Mouse (Mus musculus): Measurements from ENCODE around the gene Gm44503. TPM values are rescaled to one million over a fixed set of nuclear protein-coding genes. Genes with fewer than 3 reads are reported as not detected.

Gene Gm44503
- polyA plus RNA-seq, 1 experiment from 2014 or later: 0.18 TPM

DNA sequence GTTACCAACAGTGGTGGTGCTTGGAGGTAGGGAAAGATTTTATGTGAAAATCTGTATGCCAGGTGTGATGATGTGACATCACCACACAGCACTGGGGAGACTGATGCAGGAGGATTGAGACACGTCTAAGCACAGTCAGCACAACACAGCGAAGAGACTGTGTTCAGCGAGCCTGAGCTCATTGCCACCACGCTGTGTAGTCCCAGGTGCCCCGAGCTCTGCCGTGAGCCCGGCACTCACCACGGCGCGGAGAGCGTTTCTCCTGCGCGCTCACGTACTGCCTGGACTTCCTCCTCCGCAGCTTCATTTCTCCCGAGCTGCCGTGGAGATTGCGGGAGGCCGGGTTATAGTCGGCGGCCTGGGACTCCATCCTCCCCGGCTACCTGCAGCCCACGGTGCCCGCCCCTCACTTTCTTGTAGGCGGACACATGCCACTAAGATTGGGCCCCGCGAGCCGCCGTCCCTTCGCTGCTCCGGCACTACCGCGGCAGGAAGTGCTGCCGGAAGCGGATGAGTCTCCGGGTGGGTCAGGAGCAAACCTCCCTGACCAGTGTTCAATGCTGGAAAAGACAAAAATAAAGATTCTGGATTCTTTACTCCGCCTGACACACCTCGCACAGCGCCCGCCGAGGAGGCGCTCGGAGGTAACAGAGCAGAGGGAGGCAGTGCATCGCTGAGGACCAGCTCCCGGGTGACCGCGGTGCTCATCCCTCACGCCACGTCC is 80.7 kb downstream of the Gm44503 start:
- no peaks in the 10 kb centered on the region for H3K27me3 ChIP-seq (ENCODE audit: control insufficient read depth, insufficient read depth, low read length)
- no peaks in the 10 kb centered on the region for H3K36me3 ChIP-seq (replicated peaks; ENCODE audit: control insufficient read depth, insufficient read depth, low read depth, low read length)
- DNase-seq (ENCODE audit: low spot score) (peak; percentile 95), ATAC-seq (replicated peaks; ENCODE audit: insufficient number of reproducible peaks, low FRiP score, low TSS enrichment, low read depth) (peak; percentile 84)
- under 1% methylated on average over 49 of the region's 49 CpGs for WGBS
- peak overlapping the region; percentile 46 for H3K4me2 ChIP-seq (ENCODE audit: low read depth, low read length)
- H3K9ac ChIP-seq (replicated peaks; ENCODE audit: low read length): peak overlapping the region; percentile 86
- H3K4me1 ChIP-seq (ENCODE audit: control insufficient read depth, insufficient read depth, low read length): peaks cover 4% of the 10 kb centered on the region; the same call in 1 of the 2 replicates
- H3K4me3 ChIP-seq (ENCODE audit: low read depth, low read length): peak overlapping the region; percentile 78
- H3K9me3 ChIP-seq (replicated peaks; ENCODE audit: control insufficient read depth, low read length): no peaks in the 10 kb centered on the region
- peak overlapping the region; percentile 59; the same call in 1 of the 2 replicates for H3K27ac ChIP-seq (replicated peaks; ENCODE audit: low read depth, low read length)

DNA sequence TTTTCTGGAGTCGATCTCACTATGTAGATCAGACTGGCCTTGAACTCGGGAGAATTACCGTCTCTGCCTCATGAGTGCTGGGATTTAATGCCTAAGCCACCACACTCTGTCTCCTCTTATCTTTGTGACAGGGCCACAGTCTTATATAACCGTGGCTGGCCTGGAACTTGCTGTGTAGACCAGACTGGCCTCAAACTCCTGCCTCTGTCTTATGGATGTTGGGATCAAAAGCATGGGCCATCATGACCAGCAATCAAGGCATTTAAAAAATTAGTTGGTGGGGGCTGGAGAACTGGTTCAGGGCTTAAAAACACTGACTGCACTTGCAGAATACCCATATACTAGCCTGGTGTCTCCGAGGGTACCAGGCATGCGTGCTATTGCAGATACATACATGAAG is 81.4 kb downstream of the Gm44503 start, which contains the start of gene Pigb:
Gene Pigb (minus strand): TSS at position 299 of the 400 bp plus-strand sequence.
- no peak for ATAC-seq (replicated peaks; ENCODE audit: insufficient number of reproducible peaks, low FRiP score, low TSS enrichment, low read depth)

DNA sequence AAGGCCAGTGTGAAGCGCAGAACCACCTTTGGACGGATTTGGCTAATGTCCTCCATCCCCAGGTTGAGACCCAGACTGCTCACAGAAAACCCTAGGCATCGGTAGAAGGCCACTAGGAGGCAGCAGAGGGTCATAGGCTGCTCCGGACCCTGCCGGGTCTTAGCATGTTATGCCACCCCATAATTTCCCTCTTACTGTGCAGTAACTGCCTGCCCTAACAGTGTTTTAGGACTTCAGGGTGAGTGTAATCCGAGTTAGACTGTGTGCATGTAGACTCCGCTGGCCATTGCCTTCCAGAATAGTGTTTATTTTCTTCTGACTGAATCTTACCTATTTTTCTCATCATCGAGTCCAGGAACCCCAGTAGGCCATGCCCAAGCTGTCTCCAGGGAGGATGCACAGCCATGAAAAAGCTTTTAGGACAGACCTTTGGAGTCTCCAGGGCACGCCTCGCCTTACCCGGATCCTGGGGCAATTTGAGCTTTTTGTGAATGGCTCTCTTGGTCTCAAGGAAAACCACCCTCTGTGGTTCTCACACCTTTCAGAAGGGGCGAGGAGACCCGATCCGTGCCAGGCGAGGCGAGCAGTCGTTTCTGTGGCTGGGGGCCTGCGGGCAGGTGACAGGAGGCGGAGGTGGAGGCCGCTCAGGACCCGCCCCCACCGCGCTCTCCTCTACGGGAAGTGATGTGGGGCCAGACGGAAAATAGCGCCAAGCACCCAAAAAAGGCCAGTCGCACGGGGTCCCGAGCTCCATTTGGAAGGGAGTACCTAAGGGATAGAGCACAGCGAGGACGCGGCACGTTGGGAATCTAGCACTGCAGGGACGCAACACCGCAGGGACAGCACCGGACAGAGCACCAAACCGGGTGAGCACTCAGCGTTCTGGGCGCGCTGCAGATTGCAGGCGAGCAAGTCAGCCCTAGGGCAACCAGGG is 85.8 kb downstream of the Gm44503 start, which contains the start of gene Rab27a:
Gene Rab27a (plus strand): TSS at position 709 of the 934 bp plus-strand sequence.
- ATAC-seq (replicated peaks; ENCODE audit: insufficient number of reproducible peaks, low FRiP score, low TSS enrichment, low read depth) (peak; percentile 63), DNase-seq (ENCODE audit: low spot score) (peak; percentile 93)
- H3K4me1 ChIP-seq (ENCODE audit: control insufficient read depth, insufficient read depth, low read length): peaks cover 4% of the 10 kb centered on the region; the same call in 1 of the 2 replicates
- no peaks in the 10 kb centered on the region for H3K27me3 ChIP-seq (ENCODE audit: control insufficient read depth, insufficient read depth, low read length)
- peak within 1 kb of the TSS; percentile 41 for H3K4me3 ChIP-seq (ENCODE audit: low read depth, low read length)
- H3K9me3 ChIP-seq (replicated peaks; ENCODE audit: control insufficient read depth, low read length): no peaks in the 10 kb centered on the region; the same call in 1 of the 2 replicates
- H3K27ac ChIP-seq (replicated peaks; ENCODE audit: low read depth, low read length): no peak within 1 kb of the TSS
- H3K9ac ChIP-seq (replicated peaks; ENCODE audit: low read length): peak within 1 kb of the TSS; percentile 51
- H3K36me3 ChIP-seq (replicated peaks; ENCODE audit: control insufficient read depth, insufficient read depth, low read depth, low read length): no peaks in the 10 kb centered on the region
- peak within 1 kb of the TSS; percentile 87 for H3K4me2 ChIP-seq (ENCODE audit: low read depth, low read length)
- 1% methylated on average over 41 of the region's 41 CpGs for WGBS

More for the DNA sequence above, 81.4 kb downstream of the Gm44503 start, which contains the start of gene Pigb:
- H3K9ac ChIP-seq (replicated peaks; ENCODE audit: low read length): peak within 1 kb of the TSS; percentile 86
- H3K4me1 ChIP-seq (ENCODE audit: control insufficient read depth, insufficient read depth, low read length): peaks cover 4% of the 10 kb centered on the region; the same call in 1 of the 2 replicates
- H3K36me3 ChIP-seq (replicated peaks; ENCODE audit: control insufficient read depth, insufficient read depth, low read depth, low read length): no peaks in the 10 kb centered on the region
- H3K27me3 ChIP-seq (ENCODE audit: control insufficient read depth, insufficient read depth, low read length): no peaks in the 10 kb centered on the region
- peak within 1 kb of the TSS; percentile 59; the same call in 1 of the 2 replicates for H3K27ac ChIP-seq (replicated peaks; ENCODE audit: low read depth, low read length)
- H3K4me2 ChIP-seq (ENCODE audit: low read depth, low read length): peak within 1 kb of the TSS; percentile 46
- 30% methylated on average over 6 of the region's 6 CpGs for WGBS
- DNase-seq (ENCODE audit: low spot score): no peak
- H3K9me3 ChIP-seq (replicated peaks; ENCODE audit: control insufficient read depth, low read length): no peaks in the 10 kb centered on the region
- peak within 1 kb of the TSS; percentile 78 for H3K4me3 ChIP-seq (ENCODE audit: low read depth, low read length)

DNA sequence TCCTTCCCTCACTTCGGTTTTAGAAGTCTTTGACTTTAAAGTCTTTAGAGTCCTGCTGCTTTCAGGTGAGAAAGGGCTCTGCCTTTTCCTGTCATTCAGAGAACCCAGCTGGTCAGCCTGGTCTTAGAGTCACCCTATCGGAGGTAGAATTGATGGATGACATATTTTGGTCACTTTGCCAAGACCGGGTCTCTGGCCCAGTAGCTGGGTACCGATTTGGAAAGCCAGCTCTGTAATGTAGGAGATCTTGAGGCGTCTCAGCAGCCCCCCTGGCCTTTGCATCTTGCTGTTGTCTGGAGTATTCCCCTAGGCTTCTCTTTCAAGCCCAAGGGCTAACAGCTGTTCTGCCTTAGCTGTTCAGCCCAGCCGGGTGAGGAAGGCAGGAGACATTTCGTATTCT is 86.6 kb downstream of the Gm44503 start:
- peak; percentile 42 for DNase-seq (ENCODE audit: low spot score)

DNA sequence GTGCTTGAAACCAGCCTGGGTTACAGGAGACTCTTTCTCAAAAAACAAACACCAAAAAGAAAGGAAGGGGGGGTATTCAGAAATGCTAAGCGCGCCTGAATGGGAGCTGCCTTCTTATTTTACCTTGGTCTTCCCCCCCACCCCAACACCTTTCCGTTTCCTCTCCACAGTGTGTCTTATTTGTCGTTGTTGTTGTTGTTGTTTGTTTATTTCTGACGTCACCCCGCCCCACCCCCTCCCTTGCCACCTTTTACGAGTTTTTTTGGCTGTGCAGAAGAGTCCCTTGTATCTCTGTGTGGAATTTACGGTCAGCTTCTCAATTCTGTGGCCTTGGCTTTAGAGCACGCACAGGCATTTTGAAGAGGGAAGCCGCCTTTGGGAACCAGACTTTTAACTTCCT is 87.1 kb downstream of the Gm44503 start:
- 75% methylated on average over 10 of the region's 10 CpGs for WGBS
- Histone ChIP-seq H3K27me3 (ENCODE audit: control insufficient read depth, insufficient read depth, low read length) (no peaks in the 10 kb centered on the region), H3K36me3 (replicated peaks; ENCODE audit: control insufficient read depth, insufficient read depth, low read depth, low read length) (no peaks in the 10 kb centered on the region), H3K4me1 (ENCODE audit: control insufficient read depth, insufficient read depth, low read length) (0 out of 2 replicates have a peak, but pooled peaks cover 2% of the 10 kb centered on the region), H3K9me3 (replicated peaks; ENCODE audit: control insufficient read depth, low read length) (no peaks in the 10 kb centered on the region; the same call in 1 of the 2 replicates), H3K27ac (replicated peaks; ENCODE audit: low read depth, low read length) (no peak overlapping the region), H3K4me3 (ENCODE audit: low read depth, low read length) (no peak overlapping the region), H3K9ac (replicated peaks; ENCODE audit: low read length) (no peak overlapping the region), H3K4me2 (ENCODE audit: low read depth, low read length) (no peak overlapping the region; the same call in 1 of the 2 replicates)
- no peak for ATAC-seq (replicated peaks; ENCODE audit: insufficient number of reproducible peaks, low FRiP score, low TSS enrichment, low read depth)
- no peak for DNase-seq (ENCODE audit: low spot score)

More for the DNA sequence above, 86.6 kb downstream of the Gm44503 start:
- ATAC-seq (replicated peaks; ENCODE audit: insufficient number of reproducible peaks, low FRiP score, low TSS enrichment, low read depth): no peak
- H3K27ac ChIP-seq (replicated peaks; ENCODE audit: low read depth, low read length): no peak overlapping the region
- peak overlapping the region; percentile 51; the same call in 1 of the 2 replicates for H3K9ac ChIP-seq (replicated peaks; ENCODE audit: low read length)
- no peaks in the 10 kb centered on the region for H3K27me3 ChIP-seq (ENCODE audit: control insufficient read depth, insufficient read depth, low read length)
- peaks cover 3% of the 10 kb centered on the region; the same call in 1 of the 2 replicates for H3K4me1 ChIP-seq (ENCODE audit: control insufficient read depth, insufficient read depth, low read length)
- no peaks in the 10 kb centered on the region; the same call in 1 of the 2 replicates for H3K9me3 ChIP-seq (replicated peaks; ENCODE audit: control insufficient read depth, low read length)
- peak overlapping the region; percentile 41 for H3K4me3 ChIP-seq (ENCODE audit: low read depth, low read length)
- H3K36me3 ChIP-seq (replicated peaks; ENCODE audit: control insufficient read depth, insufficient read depth, low read depth, low read length): no peaks in the 10 kb centered on the region
- WGBS: 13% methylated on average over 7 of the region's 7 CpGs
- peak overlapping the region; percentile 87 for H3K4me2 ChIP-seq (ENCODE audit: low read depth, low read length)

DNA sequence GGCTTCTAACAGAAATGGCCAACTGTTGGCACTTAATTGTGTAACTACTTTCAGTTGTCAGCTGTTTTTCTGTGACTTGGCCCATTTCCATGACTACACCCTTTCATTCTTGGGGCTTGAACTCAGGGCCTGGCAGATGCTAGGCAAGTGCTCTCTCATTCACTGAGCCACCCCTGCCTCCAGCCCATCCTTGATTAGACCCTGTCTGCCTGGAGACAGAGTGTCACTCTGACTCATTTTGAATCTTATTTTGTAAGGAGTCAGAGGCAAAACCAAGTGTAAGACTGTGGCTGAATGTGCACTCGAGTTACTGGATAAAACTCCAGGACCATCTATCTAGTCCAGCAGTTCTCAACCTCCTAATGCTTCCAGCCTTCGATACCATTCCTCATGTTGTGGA is 89.3 kb downstream of the Gm44503 start:
- DNase-seq (ENCODE audit: low spot score) (no peak), ATAC-seq (replicated peaks; ENCODE audit: insufficient number of reproducible peaks, low FRiP score, low TSS enrichment, low read depth) (no peak)
- Histone ChIP-seq H3K27me3 (ENCODE audit: control insufficient read depth, insufficient read depth, low read length) (no peaks in the 10 kb centered on the region), H3K4me1 (ENCODE audit: control insufficient read depth, insufficient read depth, low read length) (0 out of 2 replicates have a peak, but pooled peaks cover 2% of the 10 kb centered on the region), H3K36me3 (replicated peaks; ENCODE audit: control insufficient read depth, insufficient read depth, low read depth, low read length) (no peaks in the 10 kb centered on the region), H3K4me2 (ENCODE audit: low read depth, low read length) (no peak overlapping the region), H3K27ac (replicated peaks; ENCODE audit: low read depth, low read length) (no peak overlapping the region), H3K9me3 (replicated peaks; ENCODE audit: control insufficient read depth, low read length) (no peaks in the 10 kb centered on the region; the same call in 1 of the 2 replicates), H3K4me3 (ENCODE audit: low read depth, low read length) (no peak overlapping the region), H3K9ac (replicated peaks; ENCODE audit: low read length) (no peak overlapping the region)
- 87% methylated on average over 2 of the region's 2 CpGs for WGBS

DNA sequence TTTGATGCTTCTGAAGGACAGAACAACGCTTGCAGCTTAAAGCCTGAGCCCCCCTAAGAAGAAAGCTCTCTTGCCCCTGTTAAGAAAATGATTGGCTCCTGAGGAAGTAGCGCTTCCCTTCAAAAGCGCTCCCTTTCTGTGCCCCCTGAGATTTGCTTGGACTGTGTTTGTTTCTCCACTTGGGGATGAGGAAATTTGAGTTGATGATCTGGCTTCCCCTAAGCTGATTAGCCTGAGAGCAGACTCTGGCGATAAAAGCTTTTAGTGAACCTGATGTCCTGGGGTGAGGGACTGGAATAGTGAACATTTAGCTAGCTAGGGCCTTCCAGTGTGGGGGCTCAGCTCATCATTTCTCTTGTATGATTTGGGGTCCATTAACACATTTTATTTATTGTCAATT is 90.3 kb downstream of the Gm44503 start:
- no peak for ATAC-seq (replicated peaks; ENCODE audit: insufficient number of reproducible peaks, low FRiP score, low TSS enrichment, low read depth)
- H3K9me3 ChIP-seq (replicated peaks; ENCODE audit: control insufficient read depth, low read length): no peaks in the 10 kb centered on the region; the same call in 1 of the 2 replicates
- H3K36me3 ChIP-seq (replicated peaks; ENCODE audit: control insufficient read depth, insufficient read depth, low read depth, low read length): no peaks in the 10 kb centered on the region
- no peak overlapping the region for H3K27ac ChIP-seq (replicated peaks; ENCODE audit: low read depth, low read length)
- no peak overlapping the region for H3K9ac ChIP-seq (replicated peaks; ENCODE audit: low read length)
- no peaks in the 10 kb centered on the region for H3K27me3 ChIP-seq (ENCODE audit: control insufficient read depth, insufficient read depth, low read length)
- H3K4me1 ChIP-seq (ENCODE audit: control insufficient read depth, insufficient read depth, low read length): 0 out of 2 replicates have a peak, but pooled peaks cover 2% of the 10 kb centered on the region
- no peak overlapping the region for H3K4me2 ChIP-seq (ENCODE audit: low read depth, low read length)
- no peak overlapping the region for H3K4me3 ChIP-seq (ENCODE audit: low read depth, low read length)
- DNase-seq (ENCODE audit: low spot score): peak; percentile 39
- WGBS: 10% methylated on average over 4 of the region's 4 CpGs
